Mouse (Mus musculus) layer of hippocampus, adult 9-10 months (tissue): ENCODE measurements around the gene Tars2.
"Not testable (repeated sequence)": the region's sequence is repeated elsewhere in the genome, so short reads cannot be mapped to it uniquely, and the experiment has no call there.

Experiments
- DNase-seq: peaks from one replicate; pipeline ENCODE4 v3.0.0; 2022; ENCODE audit warnings: low spot score

Tars2 gene

GRCm38 (mm10) chr3:95760106-95760505, at the start of gene Tars2:
Tars2 (minus strand) TSS chr3:95760206.
- no peak for DNase-seq

- no peak for DNase-seq
These were observed 48.4 kb upstream of the Tars2 start for GRCm38 (mm10) chr3:95808384-95808783.

- DNase-seq: not testable (repeated sequence)
These were observed 47.6 kb upstream of the Tars2 start for GRCm38 (mm10) chr3:95807630-95808029.

DNA sequence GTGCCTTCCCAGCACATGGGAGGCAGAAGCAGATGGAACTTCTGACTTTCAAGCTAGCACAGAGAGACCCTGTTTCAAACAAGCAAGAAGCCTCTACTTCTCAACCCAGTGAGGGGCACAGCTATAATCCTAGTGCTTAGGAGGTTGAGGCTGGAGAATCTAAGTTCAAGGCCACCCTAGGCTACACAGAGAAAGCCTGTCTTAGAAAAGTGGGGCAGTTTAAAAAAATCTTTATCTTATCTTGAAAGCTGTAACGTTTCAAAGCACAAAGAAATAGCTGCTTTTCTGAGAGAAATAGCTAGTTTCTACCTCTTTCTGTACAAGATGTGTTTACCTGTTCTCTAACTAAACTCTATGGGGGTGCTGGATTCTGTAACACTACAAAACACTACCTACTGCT, 46.7 kb upstream of the Tars2 start:
- no peak for DNase-seq

DNA sequence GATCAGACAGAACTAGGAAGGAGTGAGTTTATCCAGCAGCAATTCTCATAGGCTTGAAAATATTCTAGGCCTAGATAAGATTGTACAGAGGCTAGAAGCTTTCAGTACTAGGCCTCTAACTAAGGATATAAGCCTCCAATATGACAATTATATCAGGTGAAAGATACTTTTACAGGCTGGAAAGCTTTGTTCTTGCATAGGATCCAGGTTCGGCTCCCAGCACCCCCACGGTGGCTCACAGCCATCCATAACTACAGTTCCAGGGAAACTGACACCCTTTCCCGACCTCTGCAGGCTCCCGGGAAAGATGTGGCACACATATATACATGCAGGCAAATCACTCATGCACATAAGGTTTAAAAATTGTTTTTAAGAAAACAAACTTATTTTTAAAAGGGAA, 43.8 kb upstream of the Tars2 start:
- no peak for DNase-seq

DNA sequence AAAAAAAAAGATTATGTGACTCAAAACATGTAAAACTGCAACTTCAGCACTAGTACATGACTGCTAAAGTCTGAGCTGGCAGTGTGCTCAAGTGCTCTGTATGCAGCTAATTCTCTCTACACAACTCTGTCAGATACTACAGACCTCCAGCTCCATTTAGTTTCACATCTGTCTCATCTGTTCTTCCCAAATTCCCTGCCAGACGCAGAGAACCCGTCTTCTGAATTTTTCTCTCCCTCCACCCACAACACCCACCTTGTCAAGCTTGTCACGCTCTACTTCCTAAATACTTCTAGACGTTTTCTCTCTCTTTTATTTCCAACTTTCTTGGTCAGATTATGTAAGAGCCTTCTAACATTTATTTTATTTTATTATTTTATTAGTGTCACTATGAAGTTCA, 38.8 kb upstream of the Tars2 start:
- no peak for DNase-seq

DNA sequence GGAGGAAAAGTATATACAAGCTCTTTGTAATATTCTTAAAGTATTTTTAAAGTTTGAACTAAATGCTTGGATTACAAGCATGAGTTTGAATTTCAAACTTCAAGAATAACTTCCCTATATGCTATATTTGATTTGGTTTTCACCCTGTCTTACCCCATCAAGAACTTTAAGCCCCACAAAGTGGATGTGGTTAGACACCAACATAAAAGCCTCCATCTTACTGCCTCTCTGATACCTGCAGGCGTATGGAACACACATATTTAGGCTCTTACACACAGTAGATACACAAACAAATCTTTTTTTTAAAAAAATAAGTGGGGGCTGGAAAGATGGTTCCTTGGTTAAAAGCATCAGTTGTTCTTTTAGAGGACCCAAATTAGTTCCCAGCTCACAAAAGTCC, 34.3 kb upstream of the Tars2 start:
- no peak for DNase-seq

DNA sequence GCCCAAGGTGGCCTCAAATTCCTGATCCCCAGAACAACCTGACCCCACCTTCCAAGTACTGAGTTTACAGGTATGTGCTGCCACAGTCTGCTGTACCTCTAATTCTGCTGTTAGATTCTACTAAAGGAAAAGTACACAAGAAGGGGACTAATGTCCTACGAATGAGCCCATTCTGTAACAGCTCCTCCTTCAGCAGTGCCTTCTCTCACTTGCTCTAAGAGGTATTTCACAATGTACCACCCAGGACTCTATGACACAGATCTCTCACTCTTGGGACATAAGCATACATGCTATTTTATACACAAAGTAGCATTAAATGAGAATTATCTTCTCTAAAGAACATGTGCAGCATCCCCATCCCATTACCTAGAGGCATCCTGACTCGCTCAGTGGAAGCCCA, 33.7 kb upstream of the Tars2 start:
- no peak for DNase-seq

DNA sequence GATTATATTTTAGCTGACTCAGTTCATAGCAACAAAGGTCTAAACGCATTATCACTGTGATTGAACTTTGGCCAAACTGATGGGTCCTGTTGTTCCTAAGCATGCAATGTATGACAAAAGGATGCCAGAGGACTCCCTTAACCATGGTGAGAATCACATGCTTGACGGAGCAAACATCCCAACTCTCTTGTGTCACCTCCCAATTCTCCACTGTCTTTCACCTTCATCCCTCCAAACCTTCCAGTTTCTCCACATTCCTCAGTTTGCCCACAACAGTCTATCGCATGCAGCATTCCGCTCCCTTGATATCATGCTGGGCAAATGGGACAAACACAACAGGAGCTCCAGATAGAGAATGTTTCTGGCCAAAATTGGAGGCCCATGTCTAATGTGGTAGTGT, 25.5 kb upstream of the Tars2 start:
- no peak for DNase-seq

- DNase-seq: no peak
These were observed 12.0 kb upstream of the Tars2 start for GRCm38 (mm10) chr3:95771985-95772384.

DNA sequence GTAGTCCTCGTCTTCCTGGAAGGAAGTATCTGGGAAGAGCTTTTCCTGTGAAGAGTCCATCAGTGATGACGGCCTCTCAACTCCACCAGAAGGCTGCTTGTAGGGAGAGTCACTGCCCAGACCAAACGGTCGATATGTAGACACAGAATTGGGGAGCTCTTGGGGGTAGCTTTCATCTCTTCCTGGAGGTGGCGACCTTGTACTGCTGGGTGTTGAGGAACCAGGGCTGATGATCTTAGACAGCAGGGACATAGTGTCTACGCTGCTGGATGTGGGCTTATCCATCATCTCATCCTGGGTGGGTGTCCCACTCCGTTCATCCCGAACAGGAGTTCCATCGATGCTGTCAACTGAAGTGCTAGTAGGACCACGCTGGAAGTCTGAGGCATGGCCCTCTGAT, 5.5 kb upstream of the Tars2 start:
- DNase-seq: no peak

DNA sequence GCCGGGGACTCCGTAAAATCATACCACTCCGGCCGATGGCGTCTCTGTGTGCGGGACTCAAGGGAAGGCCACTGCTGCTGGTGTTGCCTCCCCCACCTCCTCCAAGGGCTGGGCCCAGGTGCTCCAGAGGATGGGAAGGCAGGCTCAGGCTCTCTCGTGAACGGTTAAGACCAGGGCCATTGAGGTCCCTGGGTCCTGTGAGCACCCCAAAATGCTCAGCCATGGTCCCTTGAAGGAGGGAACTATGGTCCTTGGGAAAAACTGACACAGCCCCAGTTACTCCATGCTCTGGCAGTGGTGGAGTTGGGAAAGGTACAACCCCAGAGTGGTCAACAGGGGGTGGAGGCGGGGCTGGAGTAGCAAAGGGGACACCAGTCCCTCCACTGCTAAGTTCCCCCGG, 3.8 kb upstream of the Tars2 start:
- no peak for DNase-seq

DNA sequence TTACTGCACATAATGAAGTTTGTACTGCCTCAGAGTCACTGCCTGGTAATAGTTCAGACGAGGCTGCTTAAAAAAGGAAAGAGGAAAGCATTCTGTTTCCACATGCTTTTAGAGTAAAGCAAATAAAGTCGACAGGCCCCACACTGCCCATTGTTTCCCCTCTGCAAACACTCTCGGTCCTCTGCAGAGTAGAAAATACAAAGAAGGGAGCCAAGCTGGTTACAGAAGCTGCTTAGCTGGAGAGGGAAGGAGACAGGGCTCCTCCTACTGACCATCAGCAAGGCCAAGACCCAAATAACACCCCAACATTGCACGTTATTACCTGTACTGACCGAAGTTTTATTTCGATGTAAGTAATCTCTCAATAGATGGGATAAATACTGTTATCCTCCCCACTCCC, 3.0 kb upstream of the Tars2 start:
- DNase-seq: no peak

DNA sequence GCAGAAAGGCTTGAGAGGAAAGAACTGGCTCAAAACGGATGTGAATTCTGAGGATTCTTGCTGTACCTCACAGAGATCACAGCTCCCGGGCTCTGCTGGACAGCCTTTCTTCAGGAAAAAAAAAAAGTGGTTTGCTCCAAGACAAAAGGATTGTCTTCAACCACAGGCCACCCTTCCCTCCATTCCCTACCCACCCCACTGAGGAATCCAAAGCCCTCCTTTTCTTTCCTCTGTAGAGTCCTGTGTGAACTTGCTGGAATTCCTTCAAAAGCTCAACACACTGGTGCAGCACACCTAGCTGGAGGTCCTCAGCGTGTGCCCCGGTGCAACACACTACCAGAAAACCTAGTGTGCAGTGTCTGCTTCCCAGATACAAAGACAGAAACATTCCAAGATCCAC, 1.8 kb upstream of the Tars2 start:
- no peak for DNase-seq

DNA sequence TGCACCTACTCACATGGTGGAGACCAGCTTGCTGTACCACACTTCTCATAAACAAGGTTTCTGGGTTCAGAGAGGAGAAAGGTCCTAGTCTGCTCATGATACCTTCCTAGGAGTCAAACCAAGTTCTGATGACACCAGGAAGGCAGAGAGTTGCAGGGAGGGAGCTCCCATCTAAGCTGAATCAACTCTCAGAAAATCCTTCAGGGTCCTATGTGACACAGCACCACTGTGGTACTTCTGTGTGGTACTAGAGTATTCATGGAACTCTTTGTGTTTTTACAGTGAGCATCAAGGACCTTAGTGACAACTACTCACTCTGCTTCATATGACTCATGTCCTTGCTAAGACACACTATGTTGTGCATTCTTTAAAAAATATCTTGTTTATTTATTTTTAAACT, 650 bp upstream of the Tars2 start:
- DNase-seq: no peak

DNA sequence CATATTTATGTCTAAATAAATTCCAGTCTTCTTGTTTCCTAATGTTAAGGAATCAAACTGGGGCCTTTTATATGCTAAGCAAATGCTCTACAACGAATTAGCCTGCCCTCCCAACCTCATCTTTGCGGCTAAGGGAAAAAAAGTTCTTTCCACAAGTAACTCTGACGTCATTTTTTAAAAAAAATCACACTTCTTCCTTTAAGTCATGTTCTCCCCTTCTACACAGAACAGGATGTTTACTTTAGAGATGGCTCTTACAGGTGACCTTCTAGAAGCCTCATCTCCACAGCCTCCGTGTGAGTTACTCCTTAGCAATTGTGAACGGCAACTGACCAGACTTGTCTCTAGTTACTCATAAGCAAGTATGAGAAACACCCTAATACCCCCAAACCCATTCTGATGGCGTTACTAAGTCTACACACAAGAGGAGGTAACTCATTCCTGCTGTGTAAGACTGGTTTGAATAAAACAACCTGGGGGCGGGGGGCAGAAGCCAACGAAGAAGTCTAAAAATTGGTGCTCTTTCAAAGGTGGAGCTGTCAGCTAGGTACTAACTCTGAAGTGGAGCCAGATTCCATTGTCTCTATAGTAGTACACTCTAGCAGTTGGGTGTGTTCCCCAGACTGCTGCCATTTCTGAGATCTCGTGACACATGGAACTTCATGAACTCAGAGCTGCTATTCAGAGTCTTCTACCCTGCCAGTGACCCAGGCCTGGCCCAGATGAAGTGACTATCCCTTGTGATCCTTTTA, 1.4 kb downstream of the Tars2 start:
- DNase-seq: no peak

- no peak for DNase-seq
These were observed 3.2 kb downstream of the Tars2 start for GRCm38 (mm10) chr3:95756808-95757207.

- peak; percentile 97 for DNase-seq
These were observed 5.4 kb downstream of the Tars2 start for GRCm38 (mm10) chr3:95754345-95755206.

DNA sequence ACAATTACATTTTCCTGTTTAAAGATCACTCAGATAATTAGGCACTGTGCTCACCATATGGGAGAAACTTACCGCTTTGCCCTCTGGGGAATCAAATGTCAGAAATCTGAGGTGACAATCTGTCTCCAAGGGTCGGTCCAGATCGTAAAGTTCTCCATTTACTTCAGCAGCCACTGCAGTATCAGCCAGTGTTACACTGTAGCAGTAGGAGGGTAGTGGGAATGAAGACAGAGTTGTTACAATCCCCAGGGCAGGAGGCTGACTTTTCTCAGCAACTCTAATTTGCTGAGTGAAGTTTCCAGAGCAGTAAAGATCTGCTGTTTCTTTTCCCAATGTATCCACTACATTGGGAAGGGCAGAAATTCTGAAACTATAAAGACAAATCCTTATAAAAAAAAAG, 7.1 kb downstream of the Tars2 start:
- DNase-seq: no peak

DNA sequence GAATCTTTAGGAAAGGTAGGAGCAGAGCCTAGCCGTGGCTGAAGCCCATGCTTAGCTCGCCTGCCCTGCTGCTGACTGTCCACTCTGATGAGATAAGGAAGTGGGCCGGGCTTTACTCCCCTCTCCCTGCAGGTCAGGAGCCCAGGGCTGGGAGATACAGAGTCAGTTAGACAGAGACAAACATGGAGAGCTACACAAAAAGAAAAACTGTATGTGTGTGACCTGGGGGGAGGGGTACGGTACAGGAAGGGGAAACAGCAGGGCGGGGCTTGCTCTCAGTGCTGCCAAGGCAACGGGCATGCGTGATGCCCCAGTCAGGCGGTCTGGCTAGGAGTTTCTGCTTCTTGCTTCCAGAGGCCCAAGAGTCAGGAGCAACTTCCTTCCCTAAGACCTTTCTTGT, 19.6 kb downstream of the Tars2 start:
- DNase-seq: no peak

DNA sequence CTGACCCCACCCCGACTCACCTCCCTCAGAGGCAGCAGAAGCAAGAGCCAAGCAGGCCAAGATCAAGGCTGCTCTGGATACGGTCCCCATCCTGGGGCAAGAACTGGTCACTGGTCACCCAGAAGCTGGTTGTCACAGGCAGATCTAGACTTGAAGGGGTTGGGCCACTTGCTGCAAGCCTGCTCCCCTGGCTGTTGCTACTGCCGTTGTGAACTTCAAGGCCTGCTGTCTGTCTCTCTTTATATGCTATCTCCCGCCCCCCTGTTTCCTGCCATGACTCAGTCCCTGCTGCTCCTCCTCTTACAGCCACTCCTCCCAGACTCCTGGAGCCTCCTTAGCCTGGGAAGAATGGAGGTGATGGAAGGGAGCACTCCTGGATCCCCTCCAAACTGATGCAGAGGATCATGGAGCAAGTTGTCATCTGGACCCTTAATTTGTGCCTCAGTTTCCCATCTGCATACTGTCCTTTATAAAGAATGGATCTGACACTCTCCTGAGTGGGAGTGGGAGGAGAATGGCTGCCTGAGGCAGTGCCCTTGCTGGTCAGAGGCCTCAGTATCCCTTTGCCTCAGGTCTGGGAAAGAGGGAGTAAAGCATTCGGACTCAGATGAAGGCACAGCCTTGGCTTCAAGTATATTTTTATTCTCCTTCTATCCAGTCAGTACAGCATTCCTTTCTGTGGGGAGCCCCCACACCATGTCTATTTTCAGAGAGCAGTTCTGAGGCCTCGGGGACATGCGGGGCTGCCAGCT, 20.5 kb downstream of the Tars2 start, which contains the start of gene Ecm1:
Gene Ecm1 (minus strand): TSS at position 217 of the 752 bp plus-strand sequence.
- no peak for DNase-seq

GRCm38 (mm10) chr3:95735071-95735670, 24.8 kb downstream of the Tars2 start:
- no peak for DNase-seq
